Mouse (Mus musculus): ENCODE measurements around the gene Acaca.

GRCm38 (mm10) chr11:84442554-84443331 is 313.3 kb downstream of the Acaca start:
- TF ChIP-seq POLR2A (IDR thresholded peaks at IDR 0.05; ENCODE audit: low read depth, low read length) (no peak), CTCF (IDR thresholded peaks at IDR 0.05; ENCODE audit: borderline replicate concordance, insufficient read depth, low read length) (no peak)

Measured in embryonic fibroblast, embryonic 13.5 days (primary cell).